Mouse (Mus musculus) T-helper 17 cell (primary cell): ENCODE data around the gene Mup16.

Experiments used
- in situ Hi-C, 2 experiments: fragments of 300-600 bp; cut with MboI, MseI; formaldehyde crosslinking; loops; 1 replicate in 1 of 2; 2 replicates in 1 of 2; pipeline ENCODE4 v1.15.1; 2025; ENCODE audit warnings: high pct_unique_total_duplicates in 2 of 2

The Mup16 gene

GRCm38 (mm10) chr4:61519431-61519830 lies at the start of gene Mup16:
Mup16 (minus strand) TSS chr4:61519531.
- in situ Hi-C loops: loop anchor here (10.0 to 25.0 kb wide), 2 partner anchors 85 to 168 kb away; partner anchors contain the start of gene Mup15 (in 2 of the 2)

GRCm38 (mm10) chr4:61555887-61556286 lies 36.6 kb upstream of the Mup16 start:
- in situ Hi-C loops: loop anchor here in 1 of 2 experiments (5.0 kb wide), 1 partner anchor 1089 kb away; no protein-coding TSS in a partner anchor
